Mouse (Mus musculus) adrenal gland, adult 2 months (tissue): ENCODE results near the gene Oscp1. TPM values are rescaled to one million over a fixed set of nuclear protein-coding genes. Genes with fewer than 3 reads are reported as not detected.

Experiments
- DNase-seq: peaks from one replicate; pipeline ENCODE4 v3.0.0; 2021
- long read RNA-seq: library from polyadenylated mRNA; stranded (forward); transcript quantifications from one replicate; pipeline ENCODE4 v2.0.0, GENCODE M21; 2021
- polyA plus RNA-seq: library from polyadenylated mRNA; depleted of rRNA; stranded (reverse); fragments of >200 nt; gene quantifications from 2 replicates; pipeline ENCODE4 v1.2.3, GENCODE M21; 2012; rRNA removed
- total RNA-seq, 2 experiments: library from RNA; stranded (reverse); gene quantifications; 2 replicates each; pipeline ENCODE4 v1.2.3; 2021

Oscp1 gene
- total RNA-seq (10 to 100 TPM in 1 of 2 experiments, 1 to 10 TPM in 1; 9.5 to 10.9 TPM), polyA plus RNA-seq (1.6 and 2.1 TPM in 2 replicates)
- long read RNA-seq, full-length matches to known transcripts, result 7 of 7 reads
- long read RNA-seq, partial matches to known transcripts, result 0 of 7 reads
- long read RNA-seq, other reads (novel, unspliced or antisense), result 0 of 7 reads

DNA sequence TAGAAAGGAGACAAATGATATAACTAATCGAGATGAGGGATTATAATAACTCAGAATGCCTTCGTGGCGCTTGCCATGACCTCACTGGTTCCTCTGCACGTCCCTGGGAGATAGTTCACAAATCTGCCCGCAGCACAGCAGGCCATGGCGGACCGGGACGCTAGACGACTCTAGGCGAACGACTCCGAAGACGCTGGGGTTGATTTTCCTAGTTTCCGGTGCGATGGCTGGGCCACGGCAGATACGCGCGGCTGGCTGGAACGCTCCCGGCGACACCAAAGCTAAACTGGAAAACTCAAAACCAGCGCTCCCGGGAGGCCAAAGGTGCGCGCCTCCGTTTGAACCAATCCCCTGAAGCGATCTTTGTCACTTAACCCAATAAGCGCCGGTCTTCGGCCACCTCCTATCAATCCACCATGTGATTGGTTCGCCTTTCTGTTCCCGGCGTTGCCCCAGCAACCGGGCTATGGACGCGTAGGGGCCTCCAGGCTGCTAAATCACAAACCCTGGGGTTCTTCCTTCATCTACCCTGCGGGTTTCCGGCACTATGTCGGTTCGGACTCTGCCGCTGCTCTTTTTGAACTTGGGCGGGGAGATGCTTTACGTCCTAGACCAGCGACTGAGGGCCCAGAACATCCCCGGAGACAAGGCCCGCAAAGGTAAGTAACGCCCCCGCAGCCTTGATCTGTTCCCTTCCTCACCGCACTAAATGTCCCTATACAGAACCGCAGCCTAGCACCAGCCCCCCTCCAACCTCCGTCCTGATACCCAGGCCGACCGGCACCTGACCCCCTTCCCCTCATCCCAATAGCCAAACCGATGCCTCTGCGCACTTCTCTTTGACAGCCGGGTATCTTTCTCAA lies at the start of gene Oscp1:
Oscp1 (plus strand) TSS at position 432 of the 863 bp plus-strand sequence.
- peak; percentile 93 for DNase-seq

DNA sequence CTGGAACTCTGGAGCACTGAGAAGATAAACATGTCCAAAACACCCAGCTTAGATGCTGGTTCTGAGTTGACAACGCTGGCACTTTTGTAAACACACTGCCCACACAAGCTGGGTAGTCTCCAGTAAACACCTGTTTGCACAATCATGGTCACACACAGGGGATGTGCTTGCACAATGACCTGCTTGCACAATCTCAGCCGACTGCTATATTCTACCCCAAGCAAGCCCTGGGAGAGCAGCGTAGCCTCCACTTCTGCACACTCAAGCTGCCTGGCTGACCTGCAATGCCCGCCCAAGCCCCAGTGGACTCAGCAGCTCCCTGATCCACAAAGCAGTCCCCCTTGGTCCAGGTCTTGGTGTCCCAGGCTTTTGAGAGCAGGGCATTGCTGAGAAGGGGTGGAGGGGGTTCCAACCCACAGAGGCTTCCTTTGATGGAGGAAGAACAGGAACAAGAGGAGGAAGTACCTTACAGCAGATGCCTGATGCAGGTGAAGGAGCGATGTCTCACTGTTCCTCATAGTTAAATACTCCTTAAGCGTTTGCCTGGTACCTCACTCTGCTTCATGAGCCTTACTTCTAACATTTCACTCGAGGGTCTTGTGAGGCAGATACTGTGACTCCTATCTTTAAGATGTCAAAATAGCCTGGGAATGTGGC lies 40.6 kb upstream of the Oscp1 start:
- DNase-seq, result peak; percentile 21

DNA sequence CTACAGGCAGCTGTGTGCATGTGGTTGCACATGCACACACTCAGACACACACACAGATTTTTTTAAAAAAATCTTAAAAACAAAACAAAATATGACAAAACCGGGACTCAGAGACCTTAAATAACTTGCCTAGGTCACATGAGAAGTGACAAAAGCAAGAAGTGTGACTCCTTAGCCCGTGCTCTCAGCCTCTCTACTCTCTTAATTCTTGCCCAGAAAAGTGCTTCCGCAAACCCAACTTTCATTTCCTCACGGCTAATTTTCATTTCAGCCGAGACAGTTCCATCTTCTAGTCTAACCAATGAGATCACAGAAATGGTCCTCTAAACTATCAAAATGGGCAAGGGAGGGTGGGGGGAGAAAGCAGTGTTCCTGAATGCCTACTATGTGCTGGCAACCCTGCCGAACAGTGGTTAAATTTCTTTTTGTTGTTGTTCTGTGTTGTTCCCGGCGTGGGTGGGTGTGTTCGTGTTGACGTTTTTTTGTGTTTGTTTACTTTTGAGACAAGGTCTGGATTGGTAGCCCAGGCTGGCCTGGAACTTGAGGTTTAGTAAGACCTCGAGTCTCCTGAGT lies 39.3 kb upstream of the Oscp1 start:
- DNase-seq, result no peak

DNA sequence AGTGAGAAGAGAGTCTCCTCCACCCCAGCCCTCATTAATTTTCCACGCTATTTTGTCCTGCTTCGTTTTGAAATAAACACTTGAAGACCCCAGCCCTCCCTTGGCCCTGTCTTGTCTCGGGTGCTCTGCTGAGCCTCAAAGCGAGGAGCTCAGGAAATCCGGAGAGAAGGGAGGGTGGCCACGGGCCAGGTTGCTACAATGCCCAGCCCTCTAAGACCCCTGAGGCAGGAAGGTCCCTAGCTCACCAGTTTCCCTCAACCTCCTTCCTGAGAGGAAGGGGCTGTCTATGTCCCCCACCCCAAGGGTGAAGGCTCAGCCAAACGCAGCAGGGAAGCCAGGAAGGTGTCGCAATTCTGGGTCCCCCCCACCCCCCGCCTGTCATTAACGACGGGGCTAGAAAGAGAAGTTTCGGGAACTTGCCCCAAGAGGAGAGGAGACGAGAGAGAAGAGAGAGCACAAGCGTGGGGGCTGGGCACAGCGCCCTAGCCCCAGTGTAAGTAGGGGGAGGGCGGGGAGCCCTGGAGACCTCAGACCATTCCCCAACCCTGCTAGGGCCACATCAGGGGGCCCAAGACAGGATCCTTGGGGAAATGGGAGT lies 34.0 kb upstream of the Oscp1 start, which contains the start of gene Csf3r:
Csf3r (plus strand) TSS at position 248 of the 598 bp plus-strand sequence.
- DNase-seq, result no peak

DNA sequence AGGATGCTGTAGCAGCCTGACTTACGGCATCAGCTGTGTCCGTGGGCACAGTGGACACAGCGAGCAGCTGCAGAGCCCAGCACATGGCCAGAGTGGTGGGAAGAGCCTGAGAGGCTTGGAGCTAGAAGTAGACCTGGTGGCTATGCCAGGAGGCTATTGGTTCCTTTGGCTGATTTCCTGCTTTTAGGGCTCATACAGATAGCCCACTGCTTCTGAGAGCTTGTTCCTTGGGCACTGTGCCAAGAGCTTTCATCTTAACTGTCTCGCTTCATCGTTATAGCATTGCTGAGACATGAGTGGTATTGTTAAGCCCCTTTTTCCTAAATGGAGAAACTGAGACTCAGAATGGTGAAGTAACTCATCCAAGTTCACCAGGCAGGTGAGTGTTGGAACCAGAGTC lies 32.6 kb upstream of the Oscp1 start:
- DNase-seq, result no peak

DNA sequence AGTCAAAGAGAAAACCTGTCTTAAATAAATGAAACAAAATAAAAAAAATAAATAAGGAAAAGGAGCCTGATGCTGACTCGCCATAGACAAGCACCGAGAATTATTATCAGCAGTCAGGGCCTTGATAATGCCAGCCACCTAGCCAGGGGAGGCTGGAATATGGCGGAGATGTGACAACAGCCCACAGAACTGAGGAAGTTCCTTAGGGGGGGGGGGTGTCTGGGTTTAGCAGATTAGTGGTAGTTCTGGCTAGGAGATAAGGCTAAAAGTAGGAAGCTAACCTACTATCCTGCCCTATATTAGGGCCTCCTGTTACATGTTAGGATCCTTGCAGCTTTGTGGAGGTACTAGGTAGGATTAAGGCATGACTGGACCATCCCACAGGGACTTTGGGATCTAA lies 30.4 kb upstream of the Oscp1 start:
- DNase-seq, result no peak

DNA sequence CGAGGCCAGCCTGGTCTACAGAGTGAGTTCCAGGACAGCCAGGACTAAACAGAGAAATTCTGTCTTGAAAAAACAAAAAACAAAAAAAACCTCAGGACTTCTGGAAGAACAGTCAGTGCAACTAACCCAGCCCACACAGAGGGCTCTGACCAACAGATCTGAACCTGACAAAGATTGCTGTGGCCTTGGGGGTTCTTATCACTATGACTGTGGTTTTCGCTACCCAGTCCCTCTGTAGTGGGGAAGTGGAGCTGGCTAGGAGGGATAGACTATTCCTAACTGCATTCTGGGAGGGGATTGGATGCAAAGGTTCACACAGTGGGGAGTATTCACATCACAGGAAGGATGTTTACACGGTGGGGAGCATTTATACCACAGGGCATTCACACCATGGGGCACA lies 29.3 kb upstream of the Oscp1 start:
- DNase-seq, result no peak

DNA sequence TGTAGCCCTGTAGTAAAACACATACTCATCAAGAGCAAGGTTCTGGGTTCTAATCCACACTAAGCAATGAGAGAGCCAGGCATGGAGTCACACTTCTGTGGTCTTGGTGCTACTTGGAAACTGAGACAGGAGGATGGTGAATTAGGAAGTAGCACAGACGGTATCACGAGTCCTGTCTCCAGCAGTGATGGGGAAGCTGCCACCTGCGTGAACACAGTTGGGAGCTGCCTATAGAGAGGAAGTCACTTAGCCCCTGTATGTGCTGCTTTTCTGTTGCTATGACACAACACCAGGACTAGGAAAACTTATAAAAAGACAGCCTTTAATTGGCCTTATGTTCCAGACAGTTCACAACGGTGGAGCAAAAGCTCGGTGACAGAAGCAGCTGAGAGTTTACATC lies 27.7 kb upstream of the Oscp1 start:
- no peak for DNase-seq

DNA sequence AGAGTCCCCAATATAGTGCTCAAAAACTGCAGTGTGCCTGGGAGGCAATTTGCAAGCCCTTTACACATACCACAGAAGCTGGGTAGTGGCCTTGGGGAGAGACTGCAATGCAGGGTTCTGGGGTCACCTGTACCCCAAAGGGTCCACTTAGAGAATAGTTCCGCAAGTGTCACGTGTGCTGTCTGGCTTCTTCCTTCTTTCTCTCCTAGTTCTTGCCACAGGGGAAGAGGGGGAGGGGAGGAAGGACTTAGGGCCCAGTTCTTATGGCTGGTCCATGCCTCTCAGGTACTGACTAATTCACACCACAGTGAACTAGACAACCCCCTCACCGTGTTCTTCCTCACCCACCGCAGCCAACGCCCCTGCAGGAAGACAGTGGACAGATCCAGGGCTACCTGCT lies 23.0 kb upstream of the Oscp1 start:
- DNase-seq, result no peak

DNA sequence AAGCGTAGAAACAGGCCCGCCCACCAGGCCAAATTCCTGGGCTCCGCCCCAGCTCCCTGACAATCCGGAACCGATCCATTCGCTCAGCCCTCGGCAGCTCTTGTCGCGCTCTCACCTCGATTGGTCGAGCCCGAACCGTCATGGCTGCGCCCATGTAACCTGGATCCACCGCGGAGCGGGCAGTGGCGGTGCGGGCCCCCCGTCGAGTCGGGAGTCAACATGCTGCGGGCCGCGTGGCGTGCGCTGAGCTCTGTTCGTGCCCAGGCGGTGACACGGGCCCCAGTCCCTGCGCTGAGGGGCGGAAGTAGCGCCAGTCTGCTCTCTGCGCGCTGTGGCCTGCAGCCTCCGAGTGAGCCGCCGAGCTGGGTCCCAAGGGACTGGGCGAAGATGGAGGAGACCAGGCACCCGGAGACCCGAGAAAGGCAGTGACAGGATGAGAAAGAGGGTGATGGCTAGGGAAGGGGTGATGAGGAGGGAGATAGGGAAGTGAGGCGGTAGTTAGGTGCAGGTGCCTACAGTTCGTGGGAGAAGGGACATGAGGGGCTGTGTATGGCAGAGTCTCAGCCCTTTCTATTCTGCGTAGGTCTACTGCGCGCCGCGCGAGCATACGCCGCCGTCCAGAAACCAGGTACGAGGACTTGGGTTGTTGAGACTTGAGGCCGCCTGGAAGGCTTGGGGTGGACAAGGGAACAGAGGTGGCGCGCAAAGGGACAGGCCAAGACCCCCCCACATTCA lies 11.3 kb upstream of the Oscp1 start, which contains the start of gene Mrps15:
Mrps15 (plus strand) TSS at position 75 of the 735 bp plus-strand sequence.
- DNase-seq, result peak; percentile 90

DNA sequence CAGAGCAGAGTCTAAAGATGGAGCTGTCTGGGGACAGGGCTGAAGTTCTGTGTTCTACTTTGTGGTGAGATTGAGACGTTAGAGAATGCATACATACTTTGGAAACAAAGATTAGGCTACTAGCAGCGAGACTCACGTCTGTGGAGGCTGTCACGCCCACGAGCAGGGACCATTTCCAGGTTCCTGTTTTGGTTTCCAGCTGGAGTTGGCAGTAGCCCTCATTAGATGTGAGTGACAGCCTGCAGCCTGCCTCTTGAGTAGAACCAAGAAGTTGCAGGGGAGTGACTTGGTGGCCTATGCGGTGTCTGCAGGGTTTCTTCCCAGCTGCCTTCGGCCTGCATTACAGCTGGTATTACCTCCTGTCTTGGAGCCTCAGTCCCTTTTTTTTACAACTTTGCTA lies 6.7 kb upstream of the Oscp1 start:
- no peak for DNase-seq

DNA sequence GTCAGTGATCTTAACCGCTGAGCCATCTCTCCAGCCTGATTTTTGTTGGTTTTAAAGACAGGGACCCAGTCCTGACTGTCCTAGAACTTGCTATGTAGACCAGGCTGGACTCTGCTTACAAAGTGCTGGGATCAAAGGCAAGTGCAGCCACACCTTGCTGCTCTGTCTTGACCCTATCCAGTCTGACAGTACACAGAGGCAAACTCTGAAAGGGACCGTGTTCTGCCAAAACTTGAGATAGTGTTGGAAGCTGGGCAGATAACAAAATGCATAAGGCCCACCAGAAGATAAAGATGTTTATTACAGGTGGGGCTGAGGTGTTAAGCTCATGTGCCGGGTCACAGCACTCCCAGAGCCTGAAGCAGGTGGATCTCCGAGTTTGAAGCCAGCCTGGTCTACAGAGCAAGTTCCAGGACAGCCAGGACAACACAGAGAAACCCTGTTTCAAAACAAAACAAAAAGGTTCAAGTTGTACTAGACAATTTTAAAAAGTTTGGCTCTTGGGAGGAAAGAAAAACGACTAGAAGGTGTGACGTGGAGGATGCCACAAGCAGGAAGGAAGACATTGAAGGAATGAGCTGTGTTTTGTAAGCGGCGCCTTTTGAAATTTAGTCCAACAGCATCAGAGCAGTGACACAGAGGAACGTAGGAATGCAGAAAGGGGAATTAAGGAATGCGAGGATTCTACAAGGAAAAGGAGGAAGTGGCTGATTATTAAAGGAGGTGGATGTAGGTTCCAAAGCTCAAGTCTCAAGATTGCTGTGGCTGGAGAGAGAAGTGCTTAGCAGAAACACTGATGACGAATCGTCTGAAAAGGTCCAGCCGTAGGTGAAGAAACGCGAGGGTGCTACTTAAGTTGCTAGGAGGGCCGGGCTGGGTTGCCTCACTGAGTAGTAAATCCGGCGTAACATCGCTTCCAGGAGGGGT lies 895 bp upstream of the Oscp1 start:
- DNase-seq, result no peak

DNA sequence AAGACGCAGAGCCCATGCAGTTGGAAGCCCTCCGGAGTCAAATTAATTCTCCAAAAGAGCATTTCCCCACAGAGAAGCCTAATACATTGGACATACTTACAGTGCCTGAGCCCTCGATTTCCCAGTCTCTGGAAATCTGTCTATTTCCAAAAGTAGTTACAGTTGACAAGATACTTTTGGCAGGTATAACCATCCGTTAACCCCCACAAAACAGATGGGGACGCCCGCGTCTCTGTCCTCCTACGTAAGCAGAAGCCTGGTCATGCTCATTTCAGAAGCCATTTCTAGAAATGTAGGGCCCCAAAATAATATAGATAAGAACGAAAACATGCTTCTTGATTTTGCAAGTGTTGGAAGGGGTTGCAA lies 615 bp downstream of the Oscp1 start:
- DNase-seq, result no peak

DNA sequence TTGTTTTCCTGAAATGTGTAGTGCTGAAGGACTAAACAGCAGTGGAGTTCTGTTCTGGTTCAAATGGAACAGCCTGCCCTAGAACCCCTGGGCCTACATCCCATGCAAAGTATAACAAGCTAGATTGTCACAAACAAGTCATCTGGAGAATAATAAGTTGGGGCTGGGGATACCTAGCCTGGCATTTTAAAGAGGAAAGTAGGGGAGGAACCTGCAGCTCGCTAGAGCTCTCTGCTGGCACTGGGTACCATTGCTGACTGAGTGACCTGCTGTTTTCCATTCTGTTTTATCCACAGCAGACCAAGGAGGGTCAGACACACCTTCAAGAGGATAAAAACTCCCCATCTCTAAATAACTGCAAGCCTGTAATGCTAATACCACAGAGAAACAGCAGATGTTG lies 4.5 kb downstream of the Oscp1 start:
- DNase-seq, result no peak

DNA sequence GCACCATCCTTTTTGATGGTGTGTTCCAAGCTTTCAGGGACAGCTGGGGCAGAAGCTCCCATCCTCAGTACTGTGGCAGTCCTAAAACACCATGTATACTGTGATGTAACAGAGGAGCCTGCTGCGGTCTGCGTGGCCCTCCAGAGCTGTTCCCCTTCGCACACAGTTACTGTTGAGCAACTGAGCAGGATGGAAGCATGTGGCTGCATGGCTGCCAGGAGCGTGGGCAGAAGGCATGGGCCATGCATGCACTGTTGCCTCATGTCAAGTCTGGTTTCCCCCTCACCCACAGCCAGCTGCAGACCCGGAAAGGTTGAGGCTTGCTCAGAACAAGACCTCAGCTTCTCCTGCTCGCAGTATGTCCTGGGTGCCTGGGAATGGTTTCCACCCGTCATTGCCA lies 6.9 kb downstream of the Oscp1 start:
- peak; percentile 20 for DNase-seq

DNA sequence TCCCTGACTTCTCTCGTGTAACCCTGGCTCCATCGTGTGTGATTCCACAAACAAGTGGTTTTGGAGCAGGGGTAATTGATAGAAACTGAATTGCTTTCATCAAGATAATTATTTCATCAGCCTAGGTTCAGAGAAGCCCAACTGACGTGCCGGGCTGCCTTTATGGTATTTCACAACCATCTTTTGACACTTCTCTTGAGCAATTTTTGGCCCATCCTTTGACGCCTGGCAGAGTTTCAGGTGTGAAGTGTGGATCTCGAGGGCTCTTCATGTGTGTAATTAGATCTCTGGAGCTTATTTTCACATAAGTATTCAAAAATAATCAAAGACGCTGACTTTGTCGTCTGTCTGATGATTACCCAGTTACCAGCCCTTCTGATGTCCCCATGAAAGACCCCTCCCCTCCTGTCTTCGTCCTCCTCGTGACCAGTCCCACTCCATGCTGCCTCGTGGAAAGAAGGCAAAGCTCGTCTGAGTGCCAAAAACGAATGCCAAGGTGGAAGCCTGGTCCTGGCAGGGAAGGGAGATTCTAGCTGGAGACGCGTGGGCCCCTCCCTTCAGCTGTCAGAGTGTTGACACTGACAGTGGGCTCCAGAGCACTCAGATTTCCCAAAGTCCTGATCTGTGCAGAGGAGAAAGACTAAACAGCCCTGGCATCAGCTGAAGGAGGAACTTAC lies 9.2 kb downstream of the Oscp1 start:
- peak; percentile 49 for DNase-seq

DNA sequence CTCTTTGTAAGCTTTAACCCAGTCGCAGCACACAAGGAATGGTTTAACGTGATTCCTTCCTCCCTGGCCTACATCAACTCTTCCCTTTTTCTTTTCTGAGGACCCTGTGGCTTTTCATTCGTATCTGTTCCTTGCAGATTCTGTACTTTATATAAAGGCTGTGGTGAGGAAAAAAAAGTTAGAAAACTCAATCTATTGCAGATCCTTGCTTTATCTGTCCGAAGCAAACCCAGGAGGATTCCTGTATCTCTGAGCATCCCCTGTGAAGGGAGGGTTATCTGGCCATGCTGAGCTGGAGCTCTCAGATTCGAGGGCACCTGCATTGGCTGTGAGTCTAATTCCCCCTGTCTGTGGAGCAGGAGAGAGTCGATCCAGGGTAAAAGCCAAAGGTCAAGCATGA lies 10.5 kb downstream of the Oscp1 start:
- DNase-seq, result no peak

DNA sequence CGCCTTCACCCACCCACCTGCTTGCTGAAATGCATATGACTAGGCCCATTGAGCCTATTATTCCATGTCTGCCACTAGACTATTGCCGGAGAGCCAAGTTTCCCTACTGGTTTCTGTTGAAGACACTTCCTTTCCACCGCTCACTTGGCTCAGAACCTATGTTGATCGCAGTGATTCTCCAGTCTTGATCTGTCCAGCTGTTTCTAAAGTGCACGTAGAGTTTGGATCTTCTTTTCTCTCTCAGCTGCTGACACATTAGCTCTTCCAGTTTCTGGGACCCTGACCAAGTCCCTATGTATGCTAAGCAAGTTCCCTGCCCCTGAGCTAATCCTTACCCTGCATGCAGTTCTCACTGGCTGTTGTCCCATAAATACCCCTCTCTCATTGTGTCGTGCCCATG lies 19.5 kb downstream of the Oscp1 start:
- DNase-seq, result no peak

DNA sequence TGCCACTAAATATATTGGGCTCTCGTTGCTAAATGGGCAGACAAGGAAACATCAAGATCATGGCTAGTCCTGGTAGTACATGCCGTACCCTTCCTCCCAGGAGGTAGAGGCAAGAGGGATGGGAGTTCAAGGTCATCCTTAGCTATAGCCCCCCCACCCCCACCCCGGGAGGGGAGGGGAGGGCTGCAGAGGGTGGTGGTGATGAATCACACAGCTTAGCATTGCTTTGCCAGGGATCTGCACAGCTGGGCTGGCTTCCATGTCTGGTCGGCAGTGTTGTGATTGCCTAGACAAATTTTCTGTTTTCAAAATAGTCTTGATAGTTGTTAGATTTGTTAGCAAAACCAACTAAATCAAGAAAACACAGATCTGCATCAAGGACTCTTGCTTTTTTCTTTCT lies 20.9 kb downstream of the Oscp1 start:
- DNase-seq, result peak; percentile 44

DNA sequence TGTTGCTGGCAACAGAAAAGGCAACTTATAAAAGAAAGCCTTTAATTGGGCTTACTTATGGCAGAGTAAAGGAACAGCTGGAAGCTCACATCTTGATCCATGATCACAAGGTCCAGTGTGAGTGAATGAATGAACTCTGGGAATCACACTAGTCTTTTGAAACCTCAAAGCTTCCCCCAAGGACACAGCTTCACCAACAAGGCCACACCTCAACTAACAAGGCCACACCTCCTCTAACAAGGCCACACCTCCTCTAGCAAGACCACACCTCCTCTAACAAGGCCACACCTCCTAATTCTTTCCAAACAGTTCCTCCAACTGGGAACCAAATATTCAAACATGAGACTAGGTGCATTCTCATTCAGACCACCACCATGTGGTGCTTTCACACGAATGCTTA lies 23.2 kb downstream of the Oscp1 start:
- DNase-seq, result no peak
